Mouse (Mus musculus) lung, postnatal 25 days (tissue): ENCODE measurements around the gene Reps2.

Experiments used
- DNase-seq: peaks from one replicate; pipeline ENCODE4 v3.0.0; 2022; ENCODE audit warnings: low spot score

Reps2 gene

DNA sequence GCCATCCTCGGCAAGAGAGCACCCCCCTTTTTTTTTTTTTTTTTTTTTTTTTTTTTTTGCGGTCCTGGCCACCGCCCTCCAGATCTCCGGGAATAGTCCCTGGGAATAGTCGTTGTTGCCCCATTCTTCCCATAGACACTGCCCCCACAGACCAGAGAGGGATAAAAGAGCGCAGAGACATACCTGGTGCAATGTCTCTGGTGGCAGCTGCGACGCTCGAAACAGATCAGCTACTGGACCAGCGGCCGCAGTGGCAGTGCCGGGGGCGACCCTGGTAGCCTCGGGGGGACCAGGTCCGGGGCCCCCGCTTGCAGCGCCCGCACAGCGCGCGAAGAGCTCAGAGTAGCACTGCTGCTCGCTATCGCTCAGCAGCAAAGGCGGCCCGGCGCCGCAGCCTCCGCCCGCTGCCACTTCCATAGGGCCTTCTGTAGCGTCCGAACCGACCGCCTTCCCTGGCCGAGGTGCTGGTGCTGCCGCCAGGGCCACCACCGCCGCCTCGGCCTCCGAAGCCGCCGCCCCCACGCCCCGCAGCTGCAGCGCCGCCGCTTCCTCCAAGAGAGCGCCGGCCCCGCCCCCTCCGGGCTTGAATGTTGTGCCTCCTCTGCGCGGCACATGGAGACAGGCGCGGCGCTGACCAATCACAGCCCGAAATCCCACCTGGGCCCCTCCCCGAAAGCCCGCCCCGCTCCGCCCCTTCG, at the start of gene Reps2:
Reps2 (minus strand) TSS at position 559 of the 698 bp plus-strand sequence.
- peak; percentile 77 for DNase-seq

DNA sequence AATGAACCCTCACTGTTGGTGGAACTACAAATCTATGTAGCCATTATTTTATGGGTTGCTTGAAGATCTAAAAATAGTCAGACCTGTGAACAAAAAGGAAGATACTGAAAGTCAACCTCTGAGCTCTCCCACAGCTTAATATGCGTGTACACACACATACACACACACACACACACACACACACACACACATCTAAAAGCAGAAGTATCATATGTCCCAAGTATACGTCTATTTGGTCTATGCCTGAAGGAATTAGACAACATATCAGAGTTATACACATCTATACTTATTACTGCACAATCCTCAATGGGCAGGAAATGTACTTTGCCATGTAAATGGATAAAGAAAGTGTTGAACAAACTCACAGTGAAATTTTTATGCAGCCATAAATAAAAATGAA, 47.8 kb upstream of the Reps2 start:
- DNase-seq = no peak

DNA sequence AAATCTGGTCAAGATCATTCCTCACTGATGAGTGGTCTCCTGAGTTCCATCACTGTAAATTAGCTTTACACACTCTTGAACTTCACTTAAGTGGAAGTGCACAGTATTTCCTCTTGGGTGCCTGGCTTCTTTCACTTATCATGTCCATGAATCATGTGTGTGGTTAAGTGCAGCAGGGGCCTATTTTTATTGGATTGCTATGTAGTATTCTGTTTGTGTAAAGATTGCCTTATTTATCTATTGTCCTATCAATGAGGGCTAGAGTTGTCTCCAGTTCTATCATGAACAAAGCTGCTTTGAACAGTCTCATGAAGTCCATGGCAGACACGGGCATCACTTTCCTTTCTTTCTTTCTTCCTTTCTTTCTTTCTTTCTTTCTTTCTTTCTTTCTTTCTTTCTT, 41.9 kb upstream of the Reps2 start:
- no peak for DNase-seq

DNA sequence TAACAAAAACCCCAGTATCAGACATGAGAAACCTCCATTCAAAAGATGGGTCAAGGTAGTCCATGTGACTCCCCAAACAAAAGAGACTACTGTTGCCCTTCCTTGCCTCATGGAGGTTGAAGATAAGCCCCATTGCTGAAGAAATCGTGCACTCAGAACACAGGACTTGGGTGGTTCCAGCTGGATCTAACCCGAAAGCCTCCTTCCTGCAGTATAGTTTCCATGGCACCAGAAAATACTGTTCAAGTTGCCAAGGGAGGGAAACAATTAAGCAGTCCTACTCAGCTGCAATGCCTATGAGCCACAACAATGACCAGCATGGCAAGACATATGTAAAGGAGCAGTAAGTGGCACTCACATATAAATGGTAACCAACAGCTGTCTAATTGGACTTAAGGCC, 36.1 kb upstream of the Reps2 start:
- no peak for DNase-seq

DNA sequence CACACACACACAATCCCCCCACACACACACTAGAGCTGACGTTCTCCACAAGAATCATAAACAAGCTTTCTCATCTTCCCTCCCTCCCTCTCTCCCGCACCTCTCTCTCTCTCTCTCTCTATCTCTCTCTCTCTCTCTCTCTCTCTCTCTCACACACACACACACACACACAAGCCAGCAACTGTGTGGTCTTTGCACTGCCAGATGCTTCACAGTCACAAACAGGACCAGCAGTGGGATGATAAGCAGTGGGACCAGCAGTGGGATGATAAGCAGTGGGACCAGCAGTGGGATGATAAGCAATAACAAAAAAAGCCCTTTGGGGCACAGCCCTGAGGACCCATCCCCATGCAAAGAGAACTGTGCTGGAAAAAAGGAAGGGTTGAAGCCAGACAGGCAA, 35.4 kb upstream of the Reps2 start:
- no peak for DNase-seq

DNA sequence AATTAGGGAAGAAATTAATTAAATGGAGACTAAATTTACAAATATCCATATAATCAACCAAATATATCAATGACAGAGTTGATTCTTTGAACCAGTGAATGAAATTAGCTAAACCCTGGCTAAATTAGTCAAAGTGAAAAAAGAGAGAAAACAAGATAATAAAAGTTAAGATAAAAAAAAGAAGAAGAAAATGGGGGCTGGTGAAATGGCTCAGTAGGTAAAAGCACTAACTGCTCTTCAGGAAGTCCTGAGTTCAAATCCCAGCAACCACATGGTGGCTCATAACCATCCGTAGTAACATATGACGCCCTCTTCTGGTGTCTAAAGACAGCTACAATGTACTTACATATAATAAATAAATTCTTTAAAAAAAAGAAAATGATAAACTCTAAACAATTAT, 22.7 kb upstream of the Reps2 start:
- DNase-seq = no peak

DNA sequence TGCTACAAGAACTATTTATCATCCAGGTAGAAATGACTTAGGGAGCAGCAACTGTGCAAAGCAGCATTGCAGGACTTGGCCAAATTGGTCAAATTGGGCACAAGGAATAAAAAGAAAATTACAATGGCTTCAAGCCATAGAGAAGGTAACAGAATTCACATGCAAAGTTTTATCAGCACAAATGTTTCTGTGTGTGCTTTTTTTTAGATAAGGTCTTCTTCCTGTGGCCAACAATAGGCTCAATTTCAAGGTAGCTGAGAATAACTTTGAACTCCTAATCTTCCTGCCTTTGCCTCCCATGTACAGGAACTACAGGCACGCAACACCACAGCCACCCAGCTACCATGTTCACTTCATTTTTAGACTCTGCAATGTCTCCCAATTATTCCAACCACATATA, 16.7 kb upstream of the Reps2 start:
- DNase-seq = no peak

DNA sequence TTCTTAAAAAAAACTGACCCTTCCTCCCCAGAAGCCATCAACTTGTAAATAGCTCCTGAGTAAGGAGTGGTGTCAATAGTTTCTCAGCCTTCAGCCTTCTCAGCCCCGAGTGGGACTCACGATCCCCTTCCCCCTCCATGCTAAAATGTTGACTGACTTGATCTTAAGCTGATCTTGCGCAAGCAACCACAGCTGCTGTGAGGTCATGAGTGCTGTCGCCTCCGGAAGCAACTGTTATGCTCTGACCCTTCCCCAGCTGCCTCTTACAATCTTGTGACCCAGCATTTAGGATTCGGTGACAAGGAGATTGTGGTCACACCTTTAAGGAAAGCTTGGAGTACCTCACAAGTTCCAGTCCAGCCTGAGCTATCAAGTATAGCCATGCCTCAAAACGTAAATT, 10.1 kb upstream of the Reps2 start:
- DNase-seq = no peak

DNA sequence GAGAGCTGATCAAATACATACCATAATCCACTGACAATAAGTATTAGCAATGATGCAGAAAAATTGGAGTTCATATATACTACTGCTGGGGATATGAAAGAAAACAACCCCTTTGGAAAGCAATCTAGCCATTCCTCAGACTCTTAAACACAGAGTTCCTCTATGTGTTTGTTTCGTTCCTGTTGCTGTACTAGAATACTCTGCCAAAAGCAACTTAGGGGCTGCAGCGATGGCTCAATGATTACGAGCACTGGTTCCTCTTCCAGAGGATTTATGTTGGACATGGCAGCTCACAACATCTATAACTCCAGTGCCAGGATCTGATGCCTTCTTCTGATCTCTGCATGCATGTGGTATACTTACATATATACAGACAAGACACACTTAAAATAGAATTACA, 9.0 kb upstream of the Reps2 start:
- no peak for DNase-seq

DNA sequence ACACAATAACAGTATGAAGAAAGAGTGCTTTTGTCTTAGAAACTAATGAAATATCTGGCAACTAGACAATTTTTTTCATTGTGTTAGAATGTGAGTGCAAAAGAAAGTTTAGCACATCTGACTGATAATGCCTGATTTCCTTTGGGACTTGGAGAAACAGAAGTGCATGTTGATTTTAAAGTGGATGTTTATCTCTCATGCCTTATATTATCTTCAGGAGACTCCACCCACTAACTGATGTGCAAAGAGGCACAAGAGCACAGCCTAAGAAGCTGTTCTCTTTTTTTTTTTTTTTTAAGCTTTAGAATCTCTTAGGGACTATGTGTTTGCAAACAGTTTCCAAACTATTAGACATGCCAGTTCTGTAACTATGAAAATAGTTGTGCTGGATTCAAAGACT, 7.7 kb upstream of the Reps2 start:
- DNase-seq = no peak

DNA sequence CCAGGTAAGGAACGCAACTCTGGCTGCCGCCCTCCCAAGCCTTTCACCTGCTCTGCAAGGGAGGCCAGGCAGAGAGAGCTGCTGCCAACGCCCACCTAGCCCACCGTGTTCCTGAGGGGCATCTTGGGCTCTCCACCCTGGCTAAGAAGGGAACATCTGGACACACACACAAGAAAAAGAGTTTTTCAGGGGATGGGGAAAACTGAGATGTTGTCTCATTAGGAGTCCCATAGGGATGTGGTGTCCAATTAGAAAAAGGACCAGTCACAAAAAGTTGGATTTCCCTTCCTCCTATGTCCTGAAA, 292 bp upstream of the Reps2 start:
- no peak for DNase-seq

DNA sequence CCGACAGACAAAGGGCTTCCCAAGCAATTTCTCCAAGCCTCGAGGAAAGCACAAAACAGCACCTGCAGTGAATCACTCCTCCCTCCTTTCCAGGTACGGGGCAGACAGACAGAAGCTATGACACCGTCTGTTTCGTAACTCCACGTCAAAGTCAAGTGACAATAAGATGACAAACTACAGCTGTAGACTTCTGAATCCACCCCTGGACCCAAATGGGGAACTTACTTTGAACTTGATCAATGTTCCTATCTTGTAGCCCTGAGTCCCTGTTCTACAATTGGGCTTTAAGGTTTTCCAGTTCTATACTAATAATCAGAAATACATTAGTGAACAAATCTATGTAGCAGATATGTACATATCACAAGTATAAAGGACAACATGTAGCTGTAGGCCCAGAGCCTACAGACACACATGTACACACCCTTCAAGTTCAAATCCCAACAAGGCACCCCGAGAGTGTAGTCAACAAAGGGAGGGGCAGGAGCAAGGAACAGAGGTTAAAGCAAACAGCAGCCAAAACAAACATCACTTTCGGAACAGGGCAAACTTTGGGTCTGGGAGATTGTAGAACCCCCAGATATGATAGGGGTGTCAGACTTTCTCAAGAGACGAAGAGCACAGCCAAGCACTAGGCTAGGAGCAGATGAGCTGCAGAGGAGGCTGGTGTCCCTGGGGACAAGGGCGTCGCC, 903 bp downstream of the Reps2 start:
- DNase-seq = no peak

DNA sequence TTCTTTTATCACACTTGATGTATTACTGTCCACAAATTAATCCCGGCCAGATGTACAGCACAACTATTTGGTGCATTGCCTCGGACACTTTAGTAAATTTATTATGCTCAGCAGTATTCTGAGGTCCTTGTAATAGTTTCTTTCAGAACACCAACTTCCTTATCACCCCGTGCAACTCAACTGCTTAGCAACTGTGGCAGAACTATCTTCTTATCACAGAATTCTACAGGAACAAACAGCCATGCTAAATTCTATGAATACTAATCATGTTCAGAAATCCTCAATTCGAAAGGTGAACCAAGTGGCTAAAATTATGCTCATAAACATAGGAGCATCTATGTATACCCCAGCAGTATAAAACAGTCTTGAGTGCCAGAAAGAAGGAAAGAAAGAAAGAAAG, 1.7 kb downstream of the Reps2 start:
- DNase-seq = no peak

DNA sequence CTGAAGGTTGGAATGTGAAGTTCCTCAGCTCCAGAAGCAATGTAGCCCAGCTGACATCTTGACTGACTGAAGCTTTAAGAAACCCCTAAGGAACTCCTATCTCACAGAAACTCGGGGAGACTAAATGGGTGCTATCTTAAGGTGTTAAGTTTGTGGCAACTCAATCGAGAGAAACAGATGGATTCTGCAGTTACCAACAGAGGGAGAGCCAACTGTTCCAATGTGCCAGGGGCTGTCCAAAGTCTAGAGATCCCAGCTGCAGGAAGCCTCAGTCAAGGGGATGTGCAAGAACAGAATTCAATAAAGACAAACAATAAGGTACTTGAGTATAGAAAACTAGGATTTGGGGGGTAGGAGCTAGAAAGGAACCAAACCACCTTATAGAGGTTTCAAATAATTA, 8.3 kb downstream of the Reps2 start:
- no peak for DNase-seq

DNA sequence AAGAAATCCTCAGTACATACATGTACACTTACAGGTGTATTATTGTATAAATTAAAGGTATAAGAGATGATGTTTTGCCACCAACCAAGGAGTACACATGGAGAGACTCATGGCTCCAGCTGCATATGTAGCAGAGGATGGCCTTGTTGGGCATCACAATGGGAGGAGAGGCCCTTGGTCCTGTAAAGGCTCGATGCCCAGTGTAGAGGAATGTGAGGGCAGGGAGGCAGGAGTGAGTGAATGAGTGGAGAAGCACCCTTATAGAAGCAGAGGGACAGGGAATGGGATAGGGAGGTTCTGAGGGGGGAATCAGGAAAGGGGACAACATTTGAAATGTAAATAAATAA, 21.4 kb downstream of the Reps2 start:
- DNase-seq = no peak

DNA sequence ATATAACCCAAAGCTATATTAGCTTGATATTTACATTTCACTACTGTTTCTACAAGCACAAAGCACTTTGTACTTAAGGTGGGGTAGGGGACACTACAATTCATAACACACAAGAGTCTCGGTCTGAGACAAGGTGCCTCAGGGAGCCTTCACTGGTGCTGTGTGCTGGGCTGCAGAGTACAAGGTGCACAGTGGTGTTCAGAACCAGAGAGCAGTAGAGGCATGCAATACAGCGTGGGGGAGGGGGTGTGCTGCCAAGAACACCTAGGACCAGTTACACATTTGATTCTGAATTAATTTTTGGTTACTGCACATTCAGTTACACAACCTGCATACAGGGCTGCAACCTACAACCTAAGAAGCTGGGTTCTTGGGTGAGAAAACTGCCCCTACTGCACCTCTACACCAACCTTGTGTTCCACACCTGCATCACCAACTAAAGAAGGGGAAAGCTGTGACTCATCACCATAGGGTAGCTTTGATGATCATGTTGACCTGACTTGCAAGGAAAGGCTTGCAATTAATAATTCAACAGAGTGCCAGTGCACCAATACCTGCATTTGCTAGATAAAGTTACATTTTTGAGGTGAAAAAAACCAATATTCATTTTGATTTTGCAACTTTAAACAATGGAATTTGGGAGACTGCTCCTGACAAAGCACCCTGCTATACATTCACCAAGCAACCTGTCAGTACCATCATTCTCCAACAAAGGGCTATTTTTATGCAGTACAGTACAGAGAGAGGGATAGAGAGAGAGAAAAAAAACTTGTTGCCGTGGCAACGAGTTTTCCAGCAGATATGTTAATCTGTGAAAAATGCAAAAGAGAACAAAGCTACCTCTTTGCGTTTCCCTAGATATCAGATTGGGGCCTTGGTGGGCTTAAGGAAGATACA, 22.0 kb downstream of the Reps2 start:
- no peak for DNase-seq

DNA sequence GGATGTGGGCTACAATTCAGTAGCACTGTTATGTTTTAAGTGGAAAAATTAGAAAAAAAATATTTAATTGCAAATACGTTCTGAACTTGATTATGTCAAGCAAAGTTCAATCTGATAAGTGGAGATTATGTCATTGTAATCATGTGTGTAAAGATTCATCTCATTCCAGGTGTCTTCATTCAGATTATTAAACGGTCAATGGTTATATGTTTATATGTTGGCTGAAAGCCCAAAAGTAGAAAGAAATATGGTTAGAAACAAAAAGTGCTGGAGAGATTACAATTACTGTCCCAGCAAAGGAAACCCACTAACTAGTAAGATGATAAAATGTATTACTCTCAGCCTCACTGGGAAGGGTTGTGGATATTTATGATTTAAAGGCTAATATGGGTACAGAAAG, 23.7 kb downstream of the Reps2 start:
- no peak for DNase-seq

DNA sequence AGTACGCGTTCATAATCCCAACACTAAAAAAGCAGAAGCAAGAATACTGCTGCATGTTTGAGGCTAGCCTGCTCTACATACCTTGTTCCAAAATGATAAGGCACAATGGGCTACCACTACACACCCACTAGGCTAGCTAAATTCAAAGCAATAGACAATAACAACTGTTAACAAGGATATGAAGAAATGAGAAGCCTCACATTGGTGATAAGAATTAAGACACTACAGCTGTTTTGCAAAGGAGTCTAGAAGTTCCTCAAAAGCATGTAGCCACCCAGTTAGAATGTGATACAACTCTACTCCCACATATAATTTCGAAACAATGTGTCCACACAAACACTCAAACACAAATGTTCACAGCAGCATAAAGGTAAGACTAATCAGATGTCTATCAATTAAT, 24.9 kb downstream of the Reps2 start:
- no peak for DNase-seq

DNA sequence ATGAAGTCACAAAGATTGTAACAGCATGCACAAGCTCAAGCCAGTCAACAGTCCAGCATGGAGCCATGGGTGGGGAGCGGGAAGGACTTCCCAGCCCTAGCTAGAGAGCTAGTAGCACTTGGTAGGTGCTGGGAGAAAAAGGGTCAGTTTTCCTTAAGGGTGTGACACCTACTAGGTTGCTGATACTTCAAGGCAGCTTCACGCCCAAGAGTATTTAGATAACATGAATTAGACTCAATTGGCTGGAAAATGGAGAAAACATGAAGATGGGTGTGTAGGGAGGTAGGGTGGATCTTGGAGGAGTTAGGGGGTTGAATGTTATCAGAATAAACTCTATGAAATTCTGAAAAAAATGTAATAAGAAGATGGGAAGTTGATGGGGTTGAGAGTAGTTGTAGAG, 37.3 kb downstream of the Reps2 start:
- DNase-seq = no peak

DNA sequence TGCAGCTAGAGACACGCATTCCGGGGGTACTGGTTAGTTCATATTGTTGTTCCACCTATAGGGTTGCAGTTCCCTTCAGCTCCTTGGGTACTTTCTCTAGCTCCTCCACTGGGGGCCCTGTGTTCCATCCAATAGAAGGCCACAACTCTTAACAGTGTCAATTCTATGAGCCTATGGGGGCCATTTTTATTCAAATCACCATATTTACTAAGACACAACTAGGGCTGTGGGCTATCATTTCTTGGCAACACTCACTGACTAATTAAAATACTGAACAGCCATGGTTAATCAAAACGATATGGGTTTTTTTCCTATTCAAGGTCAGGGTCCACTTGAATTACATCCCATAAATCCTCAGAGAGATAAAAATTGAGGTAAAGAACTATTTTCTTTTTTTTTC, 43.8 kb downstream of the Reps2 start:
- no peak for DNase-seq

DNA sequence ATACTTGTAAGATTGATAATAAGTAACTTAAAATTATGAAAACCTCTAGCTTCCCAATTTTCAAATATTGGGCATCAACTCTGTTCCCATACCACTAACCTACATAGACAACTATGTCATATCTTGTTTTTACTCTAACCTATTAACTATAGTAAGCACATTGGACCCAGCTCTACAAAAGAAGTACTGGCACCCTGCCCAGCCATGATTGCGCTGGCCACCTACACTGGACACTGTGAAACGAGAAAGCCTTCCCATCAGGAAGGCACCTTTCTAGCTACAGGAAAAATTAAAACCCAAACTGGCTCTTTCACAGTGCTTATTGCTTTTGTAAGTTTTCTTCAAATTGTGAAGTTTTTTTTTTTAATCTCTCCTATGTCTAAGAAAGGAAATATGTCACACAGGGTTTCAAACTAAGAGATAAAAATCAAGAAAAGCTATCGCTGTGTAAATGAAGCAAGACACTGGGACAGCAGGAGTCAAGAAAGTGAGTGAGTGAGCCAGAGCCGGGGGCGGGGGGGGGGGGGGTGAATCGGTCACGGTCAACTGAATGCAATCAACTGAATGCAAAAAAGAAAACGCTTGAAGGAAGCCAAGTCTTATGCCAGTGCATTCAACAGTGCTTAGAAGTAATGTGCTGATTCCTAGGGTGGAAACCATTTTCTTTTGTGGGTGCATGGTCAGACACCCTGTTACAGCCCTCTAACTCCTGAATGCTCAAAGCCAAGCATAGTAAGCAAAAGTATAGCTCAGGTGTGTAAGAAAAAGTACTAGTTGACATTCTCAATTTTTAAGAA, 52.2 kb downstream of the Reps2 start:
- DNase-seq = no peak

DNA sequence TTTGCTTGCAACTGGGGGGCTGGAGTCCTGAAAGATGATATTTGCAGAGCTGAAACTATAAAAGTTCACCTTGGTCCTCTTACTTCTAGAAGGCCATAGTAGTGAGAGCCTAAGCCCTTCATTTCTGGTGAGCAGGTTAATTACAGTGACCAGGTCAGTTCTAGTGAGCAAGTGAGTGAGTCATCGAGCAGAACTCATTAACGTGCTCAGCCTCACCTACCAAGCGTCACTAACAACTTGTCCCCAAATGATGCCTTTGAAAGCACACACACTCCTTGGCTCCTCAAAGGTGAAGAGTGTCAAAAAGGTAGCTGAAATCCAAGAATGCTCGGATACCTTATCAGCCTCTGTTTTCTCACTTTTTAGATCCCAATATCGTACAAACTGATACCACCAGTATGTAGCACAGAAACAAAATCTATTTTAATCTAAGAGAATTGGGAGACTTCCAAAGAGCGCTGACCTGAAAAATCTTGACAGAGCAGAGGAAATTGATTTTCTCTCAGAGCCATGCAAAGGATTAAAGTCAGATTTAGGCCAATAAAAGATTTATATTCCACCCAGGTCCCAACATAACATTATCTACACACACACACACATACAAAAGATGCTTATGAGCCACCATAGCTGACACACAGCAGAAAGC, 53.2 kb downstream of the Reps2 start:
- no peak for DNase-seq
